Mouse (Mus musculus) hindbrain, embryonic 16.5 days (tissue): ENCODE measurements around the gene Olfr1489. TPM values are rescaled to one million over a fixed set of nuclear protein-coding genes. Genes with fewer than 3 reads are reported as not detected.
"Not testable (repeated sequence)": the region's sequence is repeated elsewhere in the genome, so short reads cannot be mapped to it uniquely, and the experiment has no call there.

ENCODE experiments used
- ATAC-seq: fragments of 200-750 bp; cut with Nextera tagmentation; 2 replicates; pipeline ENCODE4 v1.8.0; 2017; ENCODE audit warnings: moderate TSS enrichment, moderate library complexity
- H3K27ac ChIP-seq: fragments of 300-500 bp; sonication (generic); 2 replicates; pipeline ENCODE4 v1.5.1; 2014; ENCODE audit warnings: low read depth, mild to moderate bottlenecking, control low read depth, low read length, moderate library complexity
- H3K27me3 ChIP-seq: fragments of 300-500 bp; sonication (generic); replicated peaks from 2 replicates; pipeline ENCODE4 v1.6.1; 2014; ENCODE audit warnings: low read length; ENCODE audit not compliant: control insufficient read depth, insufficient read depth
- H3K36me3 ChIP-seq: fragments of 300-500 bp; sonication (generic); 2 replicates; pipeline ENCODE4 v1.6.1; 2014; ENCODE audit warnings: mild to moderate bottlenecking, low read length, moderate library complexity, mixed read lengths; ENCODE audit not compliant: control insufficient read depth, insufficient read depth
- H3K4me1 ChIP-seq: fragments of 300-500 bp; sonication (generic); 2 replicates; pipeline ENCODE4 v1.6.1; 2014; ENCODE audit warnings: low read depth, low read length; ENCODE audit not compliant: control insufficient read depth, insufficient read depth
- H3K4me2 ChIP-seq: fragments of 300-500 bp; sonication (generic); 2 replicates; pipeline ENCODE4 v1.6.1; 2014; ENCODE audit warnings: mild to moderate bottlenecking, low read length, control low read depth, moderate library complexity
- H3K4me3 ChIP-seq: fragments of 300-500 bp; sonication (generic); 2 replicates; pipeline ENCODE4 v1.5.1; 2014; ENCODE audit warnings: mild to moderate bottlenecking, low read length, control low read depth, moderate library complexity
- H3K9ac ChIP-seq: fragments of 300-500 bp; sonication (generic); 2 replicates; pipeline ENCODE4 v1.6.1; 2014; ENCODE audit warnings: low read depth, mild to moderate bottlenecking, control low read depth, low read length, moderate library complexity
- H3K9me3 ChIP-seq: fragments of 300-500 bp; sonication (generic); 2 replicates; pipeline ENCODE4 v1.6.1; 2014; ENCODE audit warnings: mild to moderate bottlenecking, low read length, moderate library complexity; ENCODE audit not compliant: control insufficient read depth
- WGBS: fragments of 180-500 bp; shearing (Covaris S2); extraction: QIAGEN DNeasy Blood & Tissue Kit; methylation state at CpG from one replicate; pipeline ENCODE4 v1.1.7; 2014; 5-methylcytosine and 5-hydroxymethylcytosine counted together
- microRNA-seq: library from miRNA; unstranded; fragments of <30 nt; microRNA quantifications from one replicate; pipeline ENCODE4, GENCODE M21; 2017
- polyA plus RNA-seq: library from polyadenylated mRNA; unstranded; fragments of >200 nt; fragmentation: Nextera tagmentation; extraction: Ambion mirVana; gene quantifications from 2 replicates; pipeline ENCODE4 v1.2.1, GENCODE M21; 2015

The Olfr1489 gene
- not detected in 2 replicates for polyA plus RNA-seq

DNA sequence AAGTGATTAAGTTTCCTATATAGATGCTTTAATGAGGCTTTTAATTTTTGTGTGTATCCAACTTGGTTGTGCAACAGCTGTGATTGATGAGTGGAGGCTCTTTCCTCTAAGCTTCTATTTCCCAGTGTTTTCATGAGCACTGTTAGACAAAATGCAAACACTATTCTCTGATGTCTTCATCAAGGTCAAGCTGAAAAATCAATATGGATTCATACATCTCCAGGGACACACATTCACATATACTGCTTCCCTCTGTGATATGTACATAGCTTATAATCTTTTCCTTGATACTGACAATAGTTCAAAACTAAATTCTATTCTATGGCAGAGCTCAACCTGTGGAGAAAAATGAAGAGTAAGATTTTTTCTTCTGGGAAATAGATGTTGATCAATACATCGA is at the start of gene Olfr1489:
Gene Olfr1489 (plus strand): TSS at position 301 of the 400 bp plus-strand sequence.
- Histone ChIP-seq H3K4me1 (no peaks in the 10 kb centered on the region), H3K27me3 (no peaks in the 10 kb centered on the region), H3K4me3 (no peak within 1 kb of the TSS), H3K4me2 (no peak within 1 kb of the TSS), H3K36me3 (no peaks in the 10 kb centered on the region), H3K9me3 (peaks cover 10% of the 10 kb centered on the region), H3K9ac (no peak within 1 kb of the TSS), H3K27ac (no peak within 1 kb of the TSS)
- WGBS, result 87% methylated on average over 1 of the region's 1 CpGs
- ATAC-seq, result no peak

DNA sequence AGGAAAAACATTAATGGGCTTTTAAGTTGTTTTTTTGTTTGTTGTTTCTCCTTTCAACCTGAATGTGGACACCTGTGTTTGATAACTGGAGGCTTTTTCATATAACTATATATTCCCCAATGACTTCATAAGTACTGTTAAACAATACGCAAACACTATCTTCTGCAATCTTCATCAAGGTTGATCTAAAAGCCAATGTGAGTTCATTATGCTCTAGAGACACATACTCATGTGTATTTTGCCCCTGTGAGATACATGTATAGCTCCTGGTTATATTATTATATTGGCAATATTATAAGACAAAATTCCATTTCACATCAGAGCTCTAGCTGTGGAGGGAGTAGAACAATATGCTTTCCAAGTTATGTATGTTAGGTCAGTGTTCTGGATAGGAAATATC is 48.2 kb upstream of the Olfr1489 start, which contains the start of gene Olfr1484:
Gene Olfr1484 (plus strand): TSS at position 301 of the 400 bp plus-strand sequence.
- no peak within 1 kb of the TSS for H3K9ac ChIP-seq
- 93% methylated on average over 1 of the region's 1 CpGs for WGBS
- H3K4me2 ChIP-seq, result no peak within 1 kb of the TSS
- H3K9me3 ChIP-seq, result peaks cover 2% of the 10 kb centered on the region; the same call in 1 of the 2 replicates
- ATAC-seq, result no peak
- H3K36me3 ChIP-seq, result no peaks in the 10 kb centered on the region
- H3K4me1 ChIP-seq, result no peaks in the 10 kb centered on the region
- no peak within 1 kb of the TSS for H3K27ac ChIP-seq
- no peaks in the 10 kb centered on the region for H3K27me3 ChIP-seq
- no peak within 1 kb of the TSS for H3K4me3 ChIP-seq

GRCm38 (mm10) chr19:13617075-13617474 is 14.3 kb upstream of the Olfr1489 start, which contains the start of gene Olfr1487:
Olfr1487 (plus strand) TSS chr19:13617375.
- not testable (repeated sequence) for H3K4me3 ChIP-seq, H3K9ac ChIP-seq, H3K36me3 ChIP-seq, H3K27ac ChIP-seq, ATAC-seq, H3K4me2 ChIP-seq, H3K27me3 ChIP-seq, H3K4me1 ChIP-seq, H3K9me3 ChIP-seq
- WGBS, result 94% methylated on average over 2 of the region's 2 CpGs

GRCm38 (mm10) chr19:13650791-13651190 is 19.4 kb downstream of the Olfr1489 start, which contains the start of gene Olfr1490:
Olfr1490 (plus strand) TSS chr19:13651091.
- WGBS, result 75% methylated on average over 1 of the region's 1 CpGs
- H3K4me2 ChIP-seq, result no peak within 1 kb of the TSS
- H3K27me3 ChIP-seq, result no peaks in the 10 kb centered on the region
- H3K27ac ChIP-seq, result no peak within 1 kb of the TSS
- H3K4me1 ChIP-seq, result no peaks in the 10 kb centered on the region
- 0 out of 2 replicates have a peak, but pooled peaks cover 5% of the 10 kb centered on the region for H3K9me3 ChIP-seq
- H3K9ac ChIP-seq, result no peak within 1 kb of the TSS
- no peaks in the 10 kb centered on the region for H3K36me3 ChIP-seq
- no peak within 1 kb of the TSS for H3K4me3 ChIP-seq
- no peak for ATAC-seq

Small RNA genes lying within 50 kb of the gene (microRNA-seq; reads per million reads assigned to microRNA genes)
- not detected for gene Gm22323
- gene Gm23931, result not detected

Other genes with a start within 250 kb of the Olfr1489 start
- not detected in 2 replicates for gene Olfr1469, start 223.8 kb upstream of the Olfr1489 start, polyA plus RNA-seq
- gene Olfr1471, start 188.2 kb upstream of the Olfr1489 start, polyA plus RNA-seq, result not detected in 2 replicates
- not detected in 2 replicates for gene Olfr1472, start 175.5 kb upstream of the Olfr1489 start, polyA plus RNA-seq
- not detected in 2 replicates for gene Olfr1474, start 162.1 kb upstream of the Olfr1489 start, polyA plus RNA-seq
- not detected in 2 replicates for gene Olfr1475, start 151.4 kb upstream of the Olfr1489 start, polyA plus RNA-seq
- gene Olfr1477, start 131.1 kb upstream of the Olfr1489 start, polyA plus RNA-seq, result not detected in 2 replicates
- not detected in 2 replicates for gene Olfr1480, start 103.7 kb upstream of the Olfr1489 start, polyA plus RNA-seq
- gene Olfr1484, start 48.1 kb upstream of the Olfr1489 start, polyA plus RNA-seq, result not detected in 2 replicates
- gene Olfr1487, start 14.2 kb upstream of the Olfr1489 start, polyA plus RNA-seq, result not detected in 2 replicates
- not detected in 2 replicates for gene Olfr1490, start 19.5 kb downstream of the Olfr1489 start, polyA plus RNA-seq
- gene Olfr1491, start 65.6 kb downstream of the Olfr1489 start, polyA plus RNA-seq, result not detected in 2 replicates
- gene Olfr1493-ps1, start 91.7 kb downstream of the Olfr1489 start, polyA plus RNA-seq, result not detected in 2 replicates
- gene Olfr1494, start 108.1 kb downstream of the Olfr1489 start, polyA plus RNA-seq, result not detected in 2 replicates
- not detected in 2 replicates for gene Olfr1495, start 133.0 kb downstream of the Olfr1489 start, polyA plus RNA-seq
- not detected in 2 replicates for gene Olfr1496, start 146.3 kb downstream of the Olfr1489 start, polyA plus RNA-seq
- gene Olfr1497, start 166.6 kb downstream of the Olfr1489 start, polyA plus RNA-seq, result not detected in 2 replicates
- not detected in 2 replicates for gene Olfr1499, start 187.8 kb downstream of the Olfr1489 start, polyA plus RNA-seq
- not detected in 2 replicates for gene Olfr1500, start 198.9 kb downstream of the Olfr1489 start, polyA plus RNA-seq
- gene Olfr1501, start 219.1 kb downstream of the Olfr1489 start, polyA plus RNA-seq, result not detected in 2 replicates
- gene Olfr1502, start 230.2 kb downstream of the Olfr1489 start, polyA plus RNA-seq, result not detected in 2 replicates